18 mouse cellular contexts compared by ENCODE assay signal in the genomic region with DNA sequence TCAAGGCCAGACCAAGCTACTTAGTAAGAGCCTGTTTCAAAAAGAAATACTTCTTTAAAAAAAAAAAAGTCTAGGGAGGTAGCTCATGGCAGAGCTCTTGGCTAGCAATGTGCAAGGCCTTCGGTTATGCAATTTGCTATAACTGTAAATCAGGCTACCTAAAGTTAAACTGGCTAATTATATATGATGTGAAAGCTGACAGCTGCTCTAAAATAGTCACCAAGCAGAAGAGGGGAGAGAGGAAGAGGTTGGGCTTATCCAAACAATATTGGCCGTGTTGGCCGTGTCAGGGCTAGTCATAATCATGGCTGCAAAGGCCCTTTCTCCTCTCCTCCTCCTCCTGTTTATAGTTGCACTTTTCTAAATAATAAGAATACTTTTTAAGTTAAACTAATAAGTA.
DNase-seq lines count a peak whose midpoint lies in the region; ATAC-seq and TF ChIP-seq lines count a peak whose summit lies in the region.
"Had no signal": no experiment of that assay in that cellular context is flagged by ENCODE, and none has a peak within 500 bp of the region (broad histone marks: within the 10 kb centered on the region; RNA-seq: fewer than 3 reads in every experiment).

No protein-coding gene starts in this region.

- H3K9me3 ChIP-seq in forebrain, embryonic 15.5 days = no peaks in the 10 kb centered on the region
- no peaks in the 10 kb centered on the region for H3K9me3 ChIP-seq in forebrain, postnatal 0 days (ENCODE audit: low read length)
- H3K9me3 ChIP-seq in heart, embryonic 12.5 days (replicated peaks) = peaks cover 3% of the 10 kb centered on the region; the same call in 1 of the 2 replicates
- H3K9me3 ChIP-seq in lung, postnatal 0 days (ENCODE audit: low read length) = no peaks in the 10 kb centered on the region
- H3K9me3 ChIP-seq: embryonic facial prominence, embryonic 12.5 days; hindbrain, embryonic 15.5 days had no signal

- H3K9ac ChIP-seq in forebrain, embryonic 15.5 days (replicated peaks) = no peak overlapping the region
- H3K9ac ChIP-seq in forebrain, postnatal 0 days = no peak overlapping the region
- H3K9ac ChIP-seq in heart, embryonic 12.5 days = no peak overlapping the region
- H3K9ac ChIP-seq in lung, postnatal 0 days (replicated peaks; ENCODE audit: low read depth) = no peak overlapping the region
- H3K9ac ChIP-seq: embryonic facial prominence, embryonic 12.5 days; hindbrain, embryonic 15.5 days had no signal

- TF ChIP-seq EP300 in lung, postnatal 0 days (IDR thresholded peaks at IDR 0.05) = no peak

- no peak for DNase-seq in forebrain, postnatal 0 days
- DNase-seq in heart, postnatal 4 days = no peak
- DNase-seq in left cerebral cortex, adult 2 months (ENCODE audit: extremely low spot score in 1 of 2, low spot score in 2 of 2) = no peak
- DNase-seq in left cerebral cortex, postnatal 10 days (ENCODE audit: extremely low spot score in 1 of 2, low spot score in 2 of 2) = no peak
- peak; percentile 36 for DNase-seq in lung, postnatal 0 days (ENCODE audit: low spot score)
- no peak for DNase-seq in lung, postnatal 25 days (ENCODE audit: low spot score)
- DNase-seq: adrenal gland, adult 8-10 months; B cell, adult 2 months; cerebellum, adult 11 months; cerebellum, adult 8-10 months; cerebellum, postnatal 14 days; gastrocnemius, postnatal 10 days had no signal

- intact Hi-C loops in left cerebral cortex, adult 2 months (cut with DNase I) = no loop called here
- intact Hi-C loops in left cerebral cortex, postnatal 10 days (cut with DNase I) = no loop called here

- no peak for TF ChIP-seq CTCF in forebrain, postnatal 0 days (IDR thresholded peaks at IDR 0.05; ENCODE audit: low read depth)
- no peak for TF ChIP-seq CTCF in left cerebral cortex, adult 2 months (IDR thresholded peaks at IDR 0.05)
- TF ChIP-seq CTCF in lung, postnatal 0 days (IDR thresholded peaks at IDR 0.05) = no peak

- no peak for ATAC-seq in forebrain, embryonic 15.5 days (replicated peaks)
- ATAC-seq in forebrain, postnatal 0 days = no peak
- no peak for ATAC-seq in heart, embryonic 12.5 days (ENCODE audit: insufficient number of reproducible peaks, low FRiP score)
- peak; percentile 25; the same call in 1 of the 2 replicates for ATAC-seq in lung, postnatal 0 days
- ATAC-seq: CD4-positive, CD25-positive, alpha-beta regulatory T cell, adult 4 months; forebrain, embryonic 16.5 days had no signal

- WGBS in forebrain, embryonic 15.5 days = 92% methylated on average over 3 of the region's 3 CpGs
- 89% methylated on average over 3 of the region's 3 CpGs for WGBS in forebrain, postnatal 0 days
- 68% methylated on average over 3 of the region's 3 CpGs for WGBS in heart, embryonic 12.5 days
- WGBS in lung, postnatal 0 days = 50% methylated on average over 3 of the region's 3 CpGs

- no peaks in the 10 kb centered on the region for H3K27me3 ChIP-seq in forebrain, embryonic 15.5 days
- no peaks in the 10 kb centered on the region for H3K27me3 ChIP-seq in forebrain, postnatal 0 days (ENCODE audit: insufficient read depth, low read length)
- no peaks in the 10 kb centered on the region for H3K27me3 ChIP-seq in heart, embryonic 12.5 days (replicated peaks)
- H3K27me3 ChIP-seq in lung, postnatal 0 days (replicated peaks; ENCODE audit: insufficient read depth, low read length) = no peaks in the 10 kb centered on the region
- H3K27me3 ChIP-seq: embryonic facial prominence, embryonic 12.5 days; hindbrain, embryonic 15.5 days had no signal

- 0 out of 2 replicates have a peak overlapping the region, but pooled peaks have one; percentile 27 for H3K27ac ChIP-seq in forebrain, embryonic 15.5 days (replicated peaks)
- H3K27ac ChIP-seq in forebrain, postnatal 0 days (ENCODE audit: low read depth, low read length) = no peak overlapping the region
- peak overlapping the region; percentile 65; the same call in 1 of the 2 replicates for H3K27ac ChIP-seq in heart, embryonic 12.5 days (ENCODE audit: poor library complexity, severe bottlenecking)
- peak overlapping the region; percentile 85 for H3K27ac ChIP-seq in left cerebral cortex, adult 2 months
- no peak overlapping the region for H3K27ac ChIP-seq in lung, postnatal 0 days (ENCODE audit: low read length)
- H3K27ac ChIP-seq: embryonic facial prominence, embryonic 12.5 days; hindbrain, embryonic 15.5 days had no signal

- no peak overlapping the region for H3K4me2 ChIP-seq in forebrain, embryonic 15.5 days (replicated peaks)
- H3K4me2 ChIP-seq in forebrain, postnatal 0 days (ENCODE audit: low read depth) = no peak overlapping the region
- no peak overlapping the region for H3K4me2 ChIP-seq in heart, embryonic 12.5 days
- H3K4me2 ChIP-seq in lung, postnatal 0 days (replicated peaks; ENCODE audit: low read depth, low read length) = no peak overlapping the region
- H3K4me2 ChIP-seq: embryonic facial prominence, embryonic 12.5 days; hindbrain, embryonic 15.5 days had no signal

- peaks cover 71% of the 10 kb centered on the region for H3K36me3 ChIP-seq in forebrain, embryonic 15.5 days
- H3K36me3 ChIP-seq in forebrain, postnatal 0 days (ENCODE audit: insufficient read depth) = peaks cover 82% of the 10 kb centered on the region
- H3K36me3 ChIP-seq in heart, embryonic 12.5 days = peaks cover 96% of the 10 kb centered on the region
- H3K36me3 ChIP-seq in lung, postnatal 0 days (ENCODE audit: insufficient read depth, low read length) = peaks cover 34% of the 10 kb centered on the region; the same call in 1 of the 2 replicates

- no peak overlapping the region for H3K4me3 ChIP-seq in forebrain, embryonic 15.5 days
- H3K4me3 ChIP-seq in forebrain, postnatal 0 days (ENCODE audit: low read depth, low read length) = no peak overlapping the region
- H3K4me3 ChIP-seq in heart, embryonic 12.5 days = no peak overlapping the region
- no peak overlapping the region for H3K4me3 ChIP-seq in left cerebral cortex, adult 2 months
- H3K4me3 ChIP-seq in lung, postnatal 0 days (ENCODE audit: low read depth, low read length) = no peak overlapping the region
- H3K4me3 ChIP-seq: embryonic facial prominence, embryonic 12.5 days; hindbrain, embryonic 15.5 days had no signal

- H3K4me1 ChIP-seq in forebrain, embryonic 15.5 days = peaks cover 4% of the 10 kb centered on the region; the same call in 1 of the 2 replicates
- H3K4me1 ChIP-seq in forebrain, postnatal 0 days (ENCODE audit: insufficient read depth) = peaks cover 6% of the 10 kb centered on the region; the same call in 1 of the 2 replicates
- H3K4me1 ChIP-seq in heart, embryonic 12.5 days (replicated peaks) = peaks cover 18% of the 10 kb centered on the region
- H3K4me1 ChIP-seq in lung, postnatal 0 days (ENCODE audit: insufficient read depth, low read depth, low read length) = no peaks in the 10 kb centered on the region
- H3K4me1 ChIP-seq: embryonic facial prominence, embryonic 12.5 days; hindbrain, embryonic 15.5 days had no signal

Comparison
In these comparisons a context has a peak if more than half of its experiments do, and no peak if none do; other contexts are left out.
1. H3K27ac ChIP-seq: peak in forebrain, embryonic 15.5 days (single experiment), heart, embryonic 12.5 days (single experiment) and left cerebral cortex, adult 2 months (single experiment); none in forebrain, postnatal 0 days (single experiment) and lung, postnatal 0 days (single experiment).